Comparison of ENCODE assay signal across 8 mouse cellular contexts in genomic region chr7:131410416-131411058, GRCm38 (mm10). TPM values are rescaled to one million over a fixed set of nuclear protein-coding genes. Genes with fewer than 3 reads are reported as not detected.
DNase-seq lines count a peak whose midpoint lies in the region; ATAC-seq and TF ChIP-seq lines count a peak whose summit lies in the region.

Gene Ikzf5, minus strand, starts transcription at chr7:131410521.
Gene Acadsb, plus strand, starts transcription at chr7:131410601.

- TF ChIP-seq RAD21 in CH12.LX (IDR thresholded peaks at IDR 0.05; ENCODE audit: low read depth, low read length): no peak

- peaks cover 0 to 4% of the 10 kb centered on the region in 2 experiments for H3K36me3 ChIP-seq in CH12.LX (replicated peaks in 1 of 2; ENCODE audit: control insufficient read depth in 1 of 2, insufficient read depth in 1 of 2, low read length in 1 of 2)
- H3K36me3 ChIP-seq in forebrain, embryonic 11.5 days (ENCODE audit: control insufficient read depth, insufficient read depth, low read length): no peaks in the 10 kb centered on the region
- H3K36me3 ChIP-seq in heart, embryonic 16.5 days (ENCODE audit: control insufficient read depth, insufficient read depth): no peaks in the 10 kb centered on the region
- H3K36me3 ChIP-seq in liver, embryonic 15.5 days (replicated peaks): peaks cover 6% of the 10 kb centered on the region; the same call in 1 of the 2 replicates
- H3K36me3 ChIP-seq in neural tube, embryonic 12.5 days: no peaks in the 10 kb centered on the region

- H3K4me2 ChIP-seq in CH12.LX (ENCODE audit: insufficient read depth, low read depth, poor library complexity, severe bottlenecking): peak within 1 kb of the TSS; percentile 91
- H3K4me2 ChIP-seq in forebrain, embryonic 11.5 days (ENCODE audit: low read depth, low read length, severe bottlenecking): peak within 1 kb of the TSS; percentile 81
- H3K4me2 ChIP-seq in heart, embryonic 16.5 days (ENCODE audit: low read depth, low read length): peak within 1 kb of the TSS; percentile 62
- peak within 1 kb of the TSS; percentile 97 for H3K4me2 ChIP-seq in liver, embryonic 15.5 days
- H3K4me2 ChIP-seq in neural tube, embryonic 12.5 days (replicated peaks): peak within 1 kb of the TSS; percentile 80

- H3K79me2 ChIP-seq in CH12.LX (replicated peaks; ENCODE audit: control insufficient read depth, extremely low read depth, insufficient read depth, poor library complexity, severe bottlenecking): peaks cover 16% of the 10 kb centered on the region

- no peak for TF ChIP-seq EP300 in CH12.LX (IDR thresholded peaks at IDR 0.05; ENCODE audit: low read length)

- H3K4me3 ChIP-seq in CH12.LX (replicated peaks in 1 of 3; ENCODE audit: low read depth in 2 of 3, low read length in 2 of 3, poor library complexity in 1 of 3): peak within 1 kb of the TSS; percentile 81 to 99 (median 98)
- peak within 1 kb of the TSS; percentile 94 for H3K4me3 ChIP-seq in forebrain, embryonic 11.5 days (ENCODE audit: low read depth, low read length)
- peak within 1 kb of the TSS; percentile 76 for H3K4me3 ChIP-seq in heart, embryonic 16.5 days (ENCODE audit: low read length)
- peak within 1 kb of the TSS; percentile 97 for H3K4me3 ChIP-seq in liver, embryonic 15.5 days (replicated peaks)
- peak within 1 kb of the TSS; percentile 94 for H3K4me3 ChIP-seq in neural tube, embryonic 12.5 days

- H3K9me3 ChIP-seq in CH12.LX (replicated peaks; ENCODE audit: low read length): no peaks in the 10 kb centered on the region
- no peaks in the 10 kb centered on the region for H3K9me3 ChIP-seq in forebrain, embryonic 11.5 days (ENCODE audit: control insufficient read depth, low read length)
- no peaks in the 10 kb centered on the region for H3K9me3 ChIP-seq in heart, embryonic 16.5 days (replicated peaks; ENCODE audit: control insufficient read depth, low read length)
- no peaks in the 10 kb centered on the region for H3K9me3 ChIP-seq in liver, embryonic 15.5 days (replicated peaks)
- H3K9me3 ChIP-seq in neural tube, embryonic 12.5 days: no peaks in the 10 kb centered on the region

- peak; percentile 98 for ATAC-seq in forebrain, embryonic 11.5 days (replicated peaks; ENCODE audit: low FRiP score)
- ATAC-seq in heart, embryonic 16.5 days (replicated peaks; ENCODE audit: extremely low read depth, insufficient read depth, low FRiP score): peak; percentile 98
- peak; percentile 100 for ATAC-seq in liver, embryonic 15.5 days (ENCODE audit: insufficient read depth)
- peak; percentile 97 for ATAC-seq in neural tube, embryonic 12.5 days (ENCODE audit: low FRiP score, low read depth)

- peaks cover 14% of the 10 kb centered on the region for H3K27me3 ChIP-seq in CH12.LX (replicated peaks)
- H3K27me3 ChIP-seq in forebrain, embryonic 11.5 days (ENCODE audit: control insufficient read depth, insufficient read depth, low read length): no peaks in the 10 kb centered on the region
- no peaks in the 10 kb centered on the region for H3K27me3 ChIP-seq in heart, embryonic 16.5 days (ENCODE audit: control insufficient read depth, insufficient read depth, low read length)
- H3K27me3 ChIP-seq in liver, embryonic 15.5 days: no peaks in the 10 kb centered on the region
- H3K27me3 ChIP-seq in neural tube, embryonic 12.5 days (replicated peaks): no peaks in the 10 kb centered on the region

- under 1% methylated on average over 42 of the region's 42 CpGs for WGBS in forebrain, embryonic 11.5 days
- WGBS in heart, embryonic 16.5 days: under 1% methylated on average over 42 of the region's 42 CpGs
- WGBS in liver, embryonic 15.5 days (ENCODE audit: insufficient replicate concordance): 0% methylated on average over 42 of the region's 42 CpGs
- WGBS in neural tube, embryonic 12.5 days: under 1% methylated on average over 42 of the region's 42 CpGs

- peaks cover 0 to 16% of the 10 kb centered on the region in 2 experiments; a peak in 3 of 4 replicates for H3K4me1 ChIP-seq in CH12.LX (ENCODE audit: control insufficient read depth in 1 of 2, insufficient read depth in 2 of 2)
- peaks cover 11% of the 10 kb centered on the region; the same call in 1 of the 2 replicates for H3K4me1 ChIP-seq in forebrain, embryonic 11.5 days (replicated peaks; ENCODE audit: control insufficient read depth, insufficient read depth, low read length)
- peaks cover 9% of the 10 kb centered on the region for H3K4me1 ChIP-seq in heart, embryonic 16.5 days (ENCODE audit: control insufficient read depth, insufficient read depth, low read length)
- H3K4me1 ChIP-seq in liver, embryonic 15.5 days (replicated peaks): peaks cover 27% of the 10 kb centered on the region
- peaks cover 20% of the 10 kb centered on the region for H3K4me1 ChIP-seq in neural tube, embryonic 12.5 days

- peak; percentile 70; the same call in 1 of the 2 replicates for TF ChIP-seq POLR2A in CH12.LX (IDR thresholded peaks at IDR 0.05; ENCODE audit: low read depth, low read length)

- in situ Hi-C loops in CH12.LX (cut with MboI; ENCODE audit: low pct_ligation_motif_present, low pct_unique_long_range_greater_than_20kb, low sequenced_read_pairs): no loop called here

- H3K9ac ChIP-seq in CH12.LX (ENCODE audit: insufficient read depth, low read depth): peak within 1 kb of the TSS; percentile 85
- H3K9ac ChIP-seq in forebrain, embryonic 11.5 days (ENCODE audit: low read length): peak within 1 kb of the TSS; percentile 94
- peak within 1 kb of the TSS; percentile 94 for H3K9ac ChIP-seq in heart, embryonic 16.5 days (ENCODE audit: low read length)
- H3K9ac ChIP-seq in liver, embryonic 15.5 days: peak within 1 kb of the TSS; percentile 98
- H3K9ac ChIP-seq in neural tube, embryonic 12.5 days: peak within 1 kb of the TSS; percentile 89

- TF ChIP-seq CTCF in CH12.LX (conservative IDR thresholded peaks at IDR 0.05 in 1 of 2, IDR thresholded peaks at IDR 0.05 in 1 of 2; ENCODE audit: low read depth in 2 of 2, low read length in 2 of 2): no peak

- DNase-seq in CH12.LX (ENCODE audit: extremely low read depth): peak; percentile 96
- peak; percentile 96 for DNase-seq in c-Kit-positive CD71-positive TER-119-negative erythroid progenitor cells, embryonic 14.5 days (ENCODE audit: low read depth)
- DNase-seq in forebrain, embryonic 11.5 days (ENCODE audit: low spot score): peak; percentile 97
- DNase-seq in kidney, postnatal 36 days: peak; percentile 99
- DNase-seq in telencephalon, adult 2 months (ENCODE audit: low read depth, low spot score): peak; percentile 98

- peak within 1 kb of the TSS; percentile 51 for H3K27ac ChIP-seq in CH12.LX (ENCODE audit: insufficient read depth, low read depth)
- 0 out of 2 replicates have a peak within 1 kb of the TSS, but pooled peaks have one; percentile 25 for H3K27ac ChIP-seq in forebrain, embryonic 11.5 days (ENCODE audit: low read depth, low read length)
- H3K27ac ChIP-seq in heart, embryonic 16.5 days (ENCODE audit: low read length): peak within 1 kb of the TSS; percentile 72
- peak within 1 kb of the TSS; percentile 86 for H3K27ac ChIP-seq in liver, embryonic 15.5 days (replicated peaks)
- H3K27ac ChIP-seq in neural tube, embryonic 12.5 days: peak within 1 kb of the TSS; percentile 51

- dilution Hi-C loops in CH12.LX (cut with MboI; ENCODE audit: extremely low pct_ligation_motif_present, extremely low pct_unique_long_range_greater_than_20kb, low sequenced_read_pairs): no loop called here

TF ChIP-seq in CH12.LX, 34 proteins besides CTCF, POLR2A, EP300 and RAD21 (continues in another document):
- TF ChIP-seq PAX5 (IDR thresholded peaks at IDR 0.05; ENCODE audit: low read length): no peak
- TF ChIP-seq NRF1 (IDR thresholded peaks at IDR 0.05; ENCODE audit: low read depth, low read length): peak; percentile 70
- TF ChIP-seq TCF12 (IDR thresholded peaks at IDR 0.05; ENCODE audit: low read depth, low read length): peak; percentile 65; the same call in 1 of the 2 replicates
- no peak for TF ChIP-seq JUND (conservative IDR thresholded peaks at IDR 0.05; ENCODE audit: low read depth, low read length)
- peak; percentile 90 for TF ChIP-seq MXI1 (IDR thresholded peaks at IDR 0.05; ENCODE audit: low read depth, low read length)
- TF ChIP-seq ZC3H11A (IDR thresholded peaks at IDR 0.05; ENCODE audit: low read depth, low read length): no peak
- no peak for TF ChIP-seq ZNF384 (IDR thresholded peaks at IDR 0.05; ENCODE audit: low read depth, low read length)
- peak; percentile 51; the same call in 1 of the 2 replicates for TF ChIP-seq ZMIZ1 (IDR thresholded peaks at IDR 0.05; ENCODE audit: low read depth, low read length)
- TF ChIP-seq MAX (IDR thresholded peaks at IDR 0.05; ENCODE audit: low read length): peak; percentile 54; the same call in 1 of the 2 replicates
- TF ChIP-seq HCFC1 (IDR thresholded peaks at IDR 0.05; ENCODE audit: low read depth, low read length): peak; percentile 87
- TF ChIP-seq KAT2A (IDR thresholded peaks at IDR 0.05; ENCODE audit: insufficient replicate concordance, low read length): peak; percentile 70; the same call in 1 of the 2 replicates
- peak; percentile 78; the same call in 1 of the 2 replicates for TF ChIP-seq MAZ (IDR thresholded peaks at IDR 0.05; ENCODE audit: low read depth, low read length)
- TF ChIP-seq BHLHE40 (IDR thresholded peaks at IDR 0.05; ENCODE audit: low read depth, low read length): no peak
- TF ChIP-seq ELF1 (IDR thresholded peaks at IDR 0.05; ENCODE audit: low read depth, low read length): peak; percentile 75
- no peak for TF ChIP-seq USF1 (IDR thresholded peaks at IDR 0.05; ENCODE audit: low read depth, low read length)
- 0 out of 2 replicates have a peak, but pooled peaks have one; percentile 16 for TF ChIP-seq TBP (conservative IDR thresholded peaks at IDR 0.05; ENCODE audit: low read depth, low read length)

RNA-seq across cellular contexts. Expression of gene Ikzf5, which starts in this region (rescaled TPM):
- 4.7 and 5.2 TPM in 2 replicates for total RNA-seq in CH12.LX (2012; rRNA removed)
- total RNA-seq in CH12.LX (2014; rRNA removed): 8.0 and 8.1 TPM in 2 replicates
- 13.9 and 18.5 TPM in 2 replicates for polyA plus RNA-seq in CH12.LX (2012; ENCODE audit: insufficient read length, low read depth)
- 24.3 and 24.7 TPM in 2 replicates for polyA plus RNA-seq in forebrain, embryonic 11.5 days (2014; fragmentation: Nextera tagmentation; extraction: Ambion mirVana)
- 7.9 and 9.2 TPM in 2 replicates for polyA plus RNA-seq in heart, embryonic 16.5 days (2015; fragmentation: Nextera tagmentation; extraction: Ambion mirVana)
- 9.3 and 11.5 TPM in 2 replicates for polyA plus RNA-seq in liver, embryonic 15.5 days (2015; fragmentation: Nextera tagmentation; extraction: Ambion mirVana)
- 19.0 and 22.4 TPM in 2 replicates for polyA plus RNA-seq in neural tube, embryonic 12.5 days (2016; fragmentation: Nextera tagmentation; extraction: Ambion mirVana)

RNA-seq across cellular contexts. Expression of gene Acadsb, which starts in this region (rescaled TPM):
- total RNA-seq in CH12.LX (2012; rRNA removed): 11.2 and 11.9 TPM in 2 replicates
- 15.2 and 15.6 TPM in 2 replicates for total RNA-seq in CH12.LX (2014; rRNA removed)
- 11.1 and 11.8 TPM in 2 replicates for polyA plus RNA-seq in CH12.LX (2012; ENCODE audit: insufficient read length, low read depth)
- 74.1 and 74.6 TPM in 2 replicates for polyA plus RNA-seq in forebrain, embryonic 11.5 days (2014; fragmentation: Nextera tagmentation; extraction: Ambion mirVana)
- 101 and 105 TPM in 2 replicates for polyA plus RNA-seq in heart, embryonic 16.5 days (2015; fragmentation: Nextera tagmentation; extraction: Ambion mirVana)
- 33.3 and 35.8 TPM in 2 replicates for polyA plus RNA-seq in liver, embryonic 15.5 days (2015; fragmentation: Nextera tagmentation; extraction: Ambion mirVana)
- 73.8 and 80.6 TPM in 2 replicates for polyA plus RNA-seq in neural tube, embryonic 12.5 days (2016; fragmentation: Nextera tagmentation; extraction: Ambion mirVana)

Comparison
In these comparisons a context has a peak if more than half of its experiments do, and no peak if none do; other contexts are left out.
1. Peak in every context shown above with its lines: DNase-seq, ATAC-seq, H3K4me3 ChIP-seq and H3K27ac ChIP-seq.
2. H3K27ac ChIP-seq: peak in every context shown above with its lines; median percentile 86 in liver, embryonic 15.5 days; 72 in heart, embryonic 16.5 days; 51 in CH12.LX; 51 in neural tube, embryonic 12.5 days; 25 in forebrain, embryonic 11.5 days.